Mouse (Mus musculus): ENCODE measurements around the gene Enpp7. TPM values are rescaled to one million over a fixed set of nuclear protein-coding genes. Genes with fewer than 3 reads are reported as not detected.

The Enpp7 gene
- total RNA-seq (2014; rRNA removed) (not detected in 2 replicates), polyA plus RNA-seq (2012; rRNA removed) (not detected in 2 replicates)

- H3K27ac ChIP-seq (replicated peaks; ENCODE audit: insufficient read depth, low read depth, low read length) = no peak within 1 kb of the TSS
- TF ChIP-seq CTCF (IDR thresholded peaks at IDR 0.05; ENCODE audit: low read depth, low read length) (no peak), POLR2A (IDR thresholded peaks at IDR 0.05; ENCODE audit: extremely low read depth, insufficient read depth, low read length) (no peak)
- no peaks in the 10 kb centered on the region for H3K36me3 ChIP-seq (ENCODE audit: control insufficient read depth, insufficient read depth, low read length)
- no peaks in the 10 kb centered on the region for H3K79me2 ChIP-seq (ENCODE audit: control insufficient read depth, insufficient read depth, low read length)
- 83% methylated on average over 10 of the region's 10 CpGs for WGBS
- no peaks in the 10 kb centered on the region for H3K27me3 ChIP-seq (ENCODE audit: control insufficient read depth, insufficient read depth, low read length)
- no peak within 1 kb of the TSS for H3K4me3 ChIP-seq (ENCODE audit: insufficient read depth, low read depth, low read length)
- DNase-seq (ENCODE audit: extremely low read depth, low read depth, low spot score) = no peak
- no peak within 1 kb of the TSS for H3K9ac ChIP-seq (ENCODE audit: low read depth, low read length)
- H3K4me1 ChIP-seq (ENCODE audit: control insufficient read depth, insufficient read depth, low read length) = no peaks in the 10 kb centered on the region
Measured at GRCm38 (mm10) chr11:118987999-118988398, at the start of gene Enpp7. Gene Enpp7, plus strand, starts transcription at chr11:118988188.

- 66% methylated on average over 4 of the region's 4 CpGs for WGBS
- no peak for TF ChIP-seq CTCF (IDR thresholded peaks at IDR 0.05; ENCODE audit: low read depth, low read length)
- no peak for TF ChIP-seq POLR2A (IDR thresholded peaks at IDR 0.05; ENCODE audit: extremely low read depth, insufficient read depth, low read length)
- no peak for DNase-seq (ENCODE audit: extremely low read depth, low read depth, low spot score)
- Histone ChIP-seq H3K9ac (ENCODE audit: low read depth, low read length) (no peak overlapping the region), H3K27ac (replicated peaks; ENCODE audit: insufficient read depth, low read depth, low read length) (no peak overlapping the region), H3K27me3 (ENCODE audit: control insufficient read depth, insufficient read depth, low read length) (no peaks in the 10 kb centered on the region), H3K79me2 (ENCODE audit: control insufficient read depth, insufficient read depth, low read length) (no peaks in the 10 kb centered on the region), H3K36me3 (ENCODE audit: control insufficient read depth, insufficient read depth, low read length) (no peaks in the 10 kb centered on the region), H3K4me3 (ENCODE audit: insufficient read depth, low read depth, low read length) (no peak overlapping the region), H3K4me1 (ENCODE audit: control insufficient read depth, insufficient read depth, low read length) (no peaks in the 10 kb centered on the region)
Measured at GRCm38 (mm10) chr11:118939731-118940130, 48.3 kb upstream of the Enpp7 start.

GRCm38 (mm10) chr11:118940539-118940938 lies 47.4 kb upstream of the Enpp7 start:
- TF ChIP-seq POLR2A (IDR thresholded peaks at IDR 0.05; ENCODE audit: extremely low read depth, insufficient read depth, low read length) (no peak), CTCF (IDR thresholded peaks at IDR 0.05; ENCODE audit: low read depth, low read length) (no peak)
- WGBS = 80% methylated on average over 11 of the region's 11 CpGs

GRCm38 (mm10) chr11:118941268-118941667 lies 46.7 kb upstream of the Enpp7 start:
- TF ChIP-seq POLR2A (IDR thresholded peaks at IDR 0.05; ENCODE audit: extremely low read depth, insufficient read depth, low read length) (no peak), CTCF (IDR thresholded peaks at IDR 0.05; ENCODE audit: low read depth, low read length) (no peak)

More at GRCm38 (mm10) chr11:118940539-118940938, 47.4 kb upstream of the Enpp7 start:
- no peak for DNase-seq (ENCODE audit: extremely low read depth, low read depth, low spot score)
- Histone ChIP-seq H3K9ac (ENCODE audit: low read depth, low read length) (no peak overlapping the region), H3K4me1 (ENCODE audit: control insufficient read depth, insufficient read depth, low read length) (no peaks in the 10 kb centered on the region), H3K4me3 (ENCODE audit: insufficient read depth, low read depth, low read length) (no peak overlapping the region), H3K36me3 (ENCODE audit: control insufficient read depth, insufficient read depth, low read length) (no peaks in the 10 kb centered on the region), H3K79me2 (ENCODE audit: control insufficient read depth, insufficient read depth, low read length) (no peaks in the 10 kb centered on the region), H3K27me3 (ENCODE audit: control insufficient read depth, insufficient read depth, low read length) (no peaks in the 10 kb centered on the region), H3K27ac (replicated peaks; ENCODE audit: insufficient read depth, low read depth, low read length) (no peak overlapping the region)

GRCm38 (mm10) chr11:118945868-118946267 lies 42.1 kb upstream of the Enpp7 start:
- H3K4me1 ChIP-seq (ENCODE audit: control insufficient read depth, insufficient read depth, low read length) = no peaks in the 10 kb centered on the region
- no peak overlapping the region for H3K4me3 ChIP-seq (ENCODE audit: insufficient read depth, low read depth, low read length)
- TF ChIP-seq CTCF (IDR thresholded peaks at IDR 0.05; ENCODE audit: low read depth, low read length) (no peak), POLR2A (IDR thresholded peaks at IDR 0.05; ENCODE audit: extremely low read depth, insufficient read depth, low read length) (no peak)
- DNase-seq (ENCODE audit: extremely low read depth, low read depth, low spot score) = no peak
- no peaks in the 10 kb centered on the region for H3K27me3 ChIP-seq (ENCODE audit: control insufficient read depth, insufficient read depth, low read length)
- H3K79me2 ChIP-seq (ENCODE audit: control insufficient read depth, insufficient read depth, low read length) = no peaks in the 10 kb centered on the region
- 54% methylated on average over 8 of the region's 8 CpGs for WGBS
- no peak overlapping the region for H3K9ac ChIP-seq (ENCODE audit: low read depth, low read length)
- no peak overlapping the region for H3K27ac ChIP-seq (replicated peaks; ENCODE audit: insufficient read depth, low read depth, low read length)
- no peaks in the 10 kb centered on the region for H3K36me3 ChIP-seq (ENCODE audit: control insufficient read depth, insufficient read depth, low read length)

More at GRCm38 (mm10) chr11:118941268-118941667, 46.7 kb upstream of the Enpp7 start:
- Histone ChIP-seq H3K4me1 (ENCODE audit: control insufficient read depth, insufficient read depth, low read length) (no peaks in the 10 kb centered on the region), H3K9ac (ENCODE audit: low read depth, low read length) (no peak overlapping the region), H3K36me3 (ENCODE audit: control insufficient read depth, insufficient read depth, low read length) (no peaks in the 10 kb centered on the region), H3K27ac (replicated peaks; ENCODE audit: insufficient read depth, low read depth, low read length) (no peak overlapping the region), H3K27me3 (ENCODE audit: control insufficient read depth, insufficient read depth, low read length) (no peaks in the 10 kb centered on the region), H3K4me3 (ENCODE audit: insufficient read depth, low read depth, low read length) (no peak overlapping the region), H3K79me2 (ENCODE audit: control insufficient read depth, insufficient read depth, low read length) (no peaks in the 10 kb centered on the region)
- no peak for DNase-seq (ENCODE audit: extremely low read depth, low read depth, low spot score)
- 45% methylated on average over 5 of the region's 5 CpGs for WGBS

- TF ChIP-seq POLR2A (IDR thresholded peaks at IDR 0.05; ENCODE audit: extremely low read depth, insufficient read depth, low read length) = no peak
- no peak for TF ChIP-seq CTCF (IDR thresholded peaks at IDR 0.05; ENCODE audit: low read depth, low read length)
- H3K4me3 ChIP-seq (ENCODE audit: insufficient read depth, low read depth, low read length) = no peak overlapping the region
Measured at GRCm38 (mm10) chr11:118955016-118955415, 33.0 kb upstream of the Enpp7 start.

More at GRCm38 (mm10) chr11:118955016-118955415, 33.0 kb upstream of the Enpp7 start:
- H3K27ac ChIP-seq (replicated peaks; ENCODE audit: insufficient read depth, low read depth, low read length) = no peak overlapping the region
- 44% methylated on average over 6 of the region's 6 CpGs for WGBS
- H3K79me2 ChIP-seq (ENCODE audit: control insufficient read depth, insufficient read depth, low read length) = no peaks in the 10 kb centered on the region
- no peaks in the 10 kb centered on the region for H3K36me3 ChIP-seq (ENCODE audit: control insufficient read depth, insufficient read depth, low read length)
- H3K27me3 ChIP-seq (ENCODE audit: control insufficient read depth, insufficient read depth, low read length) = no peaks in the 10 kb centered on the region
- H3K4me1 ChIP-seq (ENCODE audit: control insufficient read depth, insufficient read depth, low read length) = no peaks in the 10 kb centered on the region
- DNase-seq (ENCODE audit: extremely low read depth, low read depth, low spot score) = no peak
- no peak overlapping the region for H3K9ac ChIP-seq (ENCODE audit: low read depth, low read length)

All from liver, adult 2 months (tissue).